Mouse (Mus musculus): ENCODE results near the gene 1700016D06Rik.
A peak's percentile ranks its signal among the peaks of the same experiment; 100 is the strongest.

- TF ChIP-seq USF1 (IDR thresholded peaks at IDR 0.05; ENCODE audit: low read depth, low read length) = 0 out of 2 replicates have a peak, but pooled peaks have one; percentile 26
- peak; percentile 51 to 79; a peak in 2 of 4 replicates for TF ChIP-seq POLR2A (IDR thresholded peaks at IDR 0.05; ENCODE audit: control insufficient read depth in 1 of 2, insufficient read depth in 1 of 2, low read depth in 1 of 2, low read length in 2 of 2, poor library complexity in 1 of 2)
- no peak for TF ChIP-seq CTCF (IDR thresholded peaks at IDR 0.05 in 2 of 3, conservative IDR thresholded peaks at IDR 0.05 in 1 of 3; ENCODE audit: control insufficient read depth in 1 of 3, insufficient read depth in 1 of 3, low read depth in 2 of 3, low read length in 3 of 3, poor library complexity in 1 of 3, severe bottlenecking in 1 of 3)
These were observed 65.8 kb downstream of the 1700016D06Rik start for GRCm38 (mm10) chr8:11635012-11635577.

All from MEL (cell line).